Mouse (Mus musculus) MEL (cell line): ENCODE measurements around the gene Tmem17. TPM values are rescaled to one million over a fixed set of nuclear protein-coding genes. Genes with fewer than 3 reads are reported as not detected.

Source experiments
- DNase-seq: peaks from one replicate; pipeline ENCODE4 v3.0.0; 2011; ENCODE audit warnings: low read depth, low spot score
- H3K27ac ChIP-seq: 2 replicates; pipeline ENCODE4 v1.5.1; 2012; ENCODE audit warnings: low read depth, mild to moderate bottlenecking, control low read depth, low read length, moderate library complexity; ENCODE audit not compliant: control insufficient read depth
- H3K27me3 ChIP-seq, 2 experiments: fragments of 150-350 bp in 1 of 2; sonication (generic) in 1 of 2; 2 replicates each; pipeline ENCODE4 v1.6.1; 2012; ENCODE audit warnings: low read length in 2 of 2, mild to moderate bottlenecking in 2 of 2, improper control_type of control experiment in 1 of 2, moderate library complexity in 1 of 2; ENCODE audit not compliant: insufficient read depth in 2 of 2, control insufficient read depth in 1 of 2
- H3K36me3 ChIP-seq, 2 experiments: 2 replicates each; pipeline ENCODE4 v1.6.1; 2012 to 2014; ENCODE audit warnings: low read length in 2 of 2, improper control_type of control experiment in 1 of 2, inconsistent platforms in 1 of 2, mild to moderate bottlenecking in 1 of 2; ENCODE audit not compliant: insufficient read depth in 2 of 2, control insufficient read depth in 1 of 2
- H3K4me1 ChIP-seq, 2 experiments: fragments of 150-350 bp in 1 of 2; sonication (generic) in 1 of 2; 2 replicates each; pipeline ENCODE4 v1.6.1; 2012; ENCODE audit warnings: low read length in 2 of 2, improper control_type of control experiment in 1 of 2, mild to moderate bottlenecking in 1 of 2; ENCODE audit not compliant: insufficient read depth in 2 of 2, control insufficient read depth in 1 of 2
- H3K4me3 ChIP-seq, 2 experiments: fragments of 150-350 bp in 1 of 2; sonication (generic) in 1 of 2; 2 replicates each; pipeline ENCODE4 v1.5.1; 2012; ENCODE audit warnings: low read depth in 2 of 2, low read length in 2 of 2, mild to moderate bottlenecking in 2 of 2, moderate library complexity in 2 of 2, control low read depth in 1 of 2, improper control_type of control experiment in 1 of 2; ENCODE audit not compliant: control insufficient read depth in 1 of 2, insufficient read depth in 1 of 2
- H3K79me2 ChIP-seq: 2 replicates; pipeline ENCODE4 v1.6.1; 2012; ENCODE audit warnings: mild to moderate bottlenecking, low read length, moderate library complexity; ENCODE audit not compliant: control insufficient read depth, poor library complexity, insufficient read depth
- H3K9ac ChIP-seq: 2 replicates; pipeline ENCODE4 v1.6.1; 2012; ENCODE audit warnings: low read depth, mild to moderate bottlenecking, control low read depth, low read length, moderate library complexity; ENCODE audit not compliant: control insufficient read depth, poor library complexity, severe bottlenecking
- H3K9me3 ChIP-seq: fragments of 150-350 bp; sonication (generic); replicated peaks from 2 replicates; pipeline ENCODE4 v1.6.1; 2012; ENCODE audit warnings: mild to moderate bottlenecking, low read length, improper control_type of control experiment, moderate library complexity; ENCODE audit not compliant: insufficient read depth
- CHD1 ChIP-seq: IDR thresholded peaks from 2 replicates; pipeline ENCODE4 v1.6.1; 2012; ENCODE audit warnings: low read depth, mild to moderate bottlenecking, inconsistent platforms, low read length, improper control_type of control experiment
- CTCF ChIP-seq, 3 experiments: IDR thresholded peaks in 2 of 3; conservative IDR thresholded peaks in 1 of 3; 2 replicates each; pipeline ENCODE4 v1.5.1; 2011 to 2012; ENCODE audit warnings: low read length in 3 of 3, low read depth in 2 of 3, mild to moderate bottlenecking in 2 of 3, improper control_type of control experiment in 1 of 3, inconsistent platforms in 1 of 3, mixed read lengths in 1 of 3, moderate library complexity in 1 of 3; ENCODE audit not compliant: control insufficient read depth in 1 of 3, insufficient read depth in 1 of 3, poor library complexity in 1 of 3, severe bottlenecking in 1 of 3
- E2F4 ChIP-seq: IDR thresholded peaks from 2 replicates; pipeline ENCODE4 v1.6.1; 2011; ENCODE audit warnings: low read depth, low read length, improper control_type of control experiment, borderline replicate concordance
- ELF1 ChIP-seq: IDR thresholded peaks from 2 replicates; pipeline ENCODE4 v1.6.1; 2014; ENCODE audit warnings: low read depth, mild to moderate bottlenecking, inconsistent platforms, low read length, improper control_type of control experiment, moderate library complexity
- GATA1 ChIP-seq: IDR thresholded peaks from 2 replicates; pipeline ENCODE4 v1.6.1; 2011; ENCODE audit warnings: low read depth, low read length, improper control_type of control experiment
- HCFC1 ChIP-seq: IDR thresholded peaks from 2 replicates; pipeline ENCODE4 v1.6.1; 2012; ENCODE audit warnings: low read depth, mild to moderate bottlenecking, inconsistent platforms, low read length, improper control_type of control experiment, moderate library complexity
- JUND ChIP-seq: IDR thresholded peaks from 2 replicates; pipeline ENCODE4 v1.6.1; 2011; ENCODE audit warnings: low read depth, mild to moderate bottlenecking, improper control_type of control experiment, low read length
- KAT2A ChIP-seq: conservative IDR thresholded peaks from 2 replicates; pipeline ENCODE4 v1.6.1; 2012; ENCODE audit warnings: low read depth, low read length, improper control_type of control experiment, inconsistent platforms
- MAX ChIP-seq: IDR thresholded peaks from 2 replicates; pipeline ENCODE4 v1.6.1; 2011; ENCODE audit warnings: low read length, improper control_type of control experiment
- MEF2A ChIP-seq: IDR thresholded peaks from 2 replicates; pipeline ENCODE4 v1.6.1; 2014; ENCODE audit warnings: low read depth, mild to moderate bottlenecking, inconsistent platforms, low read length, improper control_type of control experiment; ENCODE audit not compliant: poor library complexity, insufficient replicate concordance, severe bottlenecking; ENCODE audit errors: extremely low read depth
- MYC ChIP-seq: IDR thresholded peaks from 2 replicates; pipeline ENCODE4 v1.6.1; 2011; ENCODE audit warnings: low read depth, mild to moderate bottlenecking, low read length, improper control_type of control experiment, moderate library complexity
- NRF1 ChIP-seq: IDR thresholded peaks from 2 replicates; pipeline ENCODE4 v1.6.1; 2014; ENCODE audit warnings: low read depth, mild to moderate bottlenecking, inconsistent platforms, low read length, improper control_type of control experiment, moderate library complexity; ENCODE audit not compliant: poor library complexity, insufficient read depth, severe bottlenecking
- POLR2AphosphoS5 ChIP-seq: IDR thresholded peaks from 2 replicates; pipeline ENCODE4 v1.6.1; 2012; ENCODE audit warnings: low read depth, borderline replicate concordance, mild to moderate bottlenecking, inconsistent platforms, low read length, moderate library complexity, mixed read lengths
- RAD21 ChIP-seq: IDR thresholded peaks from 2 replicates; pipeline ENCODE4 v1.6.1; 2011; ENCODE audit warnings: mild to moderate bottlenecking, low read depth, low read length, improper control_type of control experiment
- RCOR1 ChIP-seq: IDR thresholded peaks from 2 replicates; pipeline ENCODE4 v1.6.1; 2012; ENCODE audit warnings: low read depth, mild to moderate bottlenecking, inconsistent platforms, low read length, improper control_type of control experiment
- SIN3A ChIP-seq: IDR thresholded peaks from 2 replicates; pipeline ENCODE4 v1.6.1; 2012; ENCODE audit warnings: low read length, improper control_type of control experiment, inconsistent platforms
- TBP ChIP-seq: IDR thresholded peaks from 2 replicates; pipeline ENCODE4 v1.8.0; 2011; ENCODE audit warnings: low read depth, low read length, improper control_type of control experiment
- TCF12 ChIP-seq: IDR thresholded peaks from 2 replicates; pipeline ENCODE4 v1.6.1; 2014; ENCODE audit warnings: low read depth, mild to moderate bottlenecking, inconsistent platforms, low read length, improper control_type of control experiment, moderate library complexity
- UBTF ChIP-seq: IDR thresholded peaks from 2 replicates; pipeline ENCODE4 v1.6.1; 2012; ENCODE audit warnings: low read depth, mild to moderate bottlenecking, inconsistent platforms, low read length, improper control_type of control experiment, moderate library complexity, borderline replicate concordance; ENCODE audit not compliant: insufficient read depth
- USF1 ChIP-seq: IDR thresholded peaks from 2 replicates; pipeline ENCODE4 v1.6.1; 2014; ENCODE audit warnings: low read depth, mild to moderate bottlenecking, inconsistent platforms, low read length, improper control_type of control experiment, moderate library complexity
- USF2 ChIP-seq, 2 experiments: IDR thresholded peaks; 2 replicates each; pipeline ENCODE4 v1.6.1; 2011 to 2012; ENCODE audit warnings: improper control_type of control experiment in 2 of 2, low read length in 2 of 2, borderline replicate concordance in 1 of 2, inconsistent platforms in 1 of 2, low read depth in 1 of 2, mild to moderate bottlenecking in 1 of 2; ENCODE audit not compliant: insufficient read depth in 1 of 2
- ZKSCAN1 ChIP-seq: IDR thresholded peaks from 2 replicates; pipeline ENCODE4 v1.6.1; 2012; ENCODE audit warnings: low read depth, mild to moderate bottlenecking, inconsistent platforms, low read length, improper control_type of control experiment, moderate library complexity
- polyA plus RNA-seq, 2 experiments: library from polyadenylated mRNA; stranded (reverse) in 1 of 2; unstranded in 1 of 2; fragments of >175 nt in 1 of 2; fragments of >200 nt in 1 of 2; gene quantifications; 2 replicates each; pipeline versions ENCODE4 v1.2.1 to v1.2.4; 2012; ENCODE audit warnings: low replicate concordance in 2 of 2, low read depth in 1 of 2; ENCODE audit not compliant: insufficient read length in 2 of 2, insufficient read depth in 1 of 2, missing spikeins in 1 of 2
- total RNA-seq: library from RNA; depleted of rRNA; stranded (reverse); fragments of 300-350 nt; gene quantifications from 2 replicates; pipeline ENCODE4 v1.2.3, GENCODE M21; 2012

Gene Tmem17
- total and polyA plus RNA-seq, 3 experiments: not detected

DNA sequence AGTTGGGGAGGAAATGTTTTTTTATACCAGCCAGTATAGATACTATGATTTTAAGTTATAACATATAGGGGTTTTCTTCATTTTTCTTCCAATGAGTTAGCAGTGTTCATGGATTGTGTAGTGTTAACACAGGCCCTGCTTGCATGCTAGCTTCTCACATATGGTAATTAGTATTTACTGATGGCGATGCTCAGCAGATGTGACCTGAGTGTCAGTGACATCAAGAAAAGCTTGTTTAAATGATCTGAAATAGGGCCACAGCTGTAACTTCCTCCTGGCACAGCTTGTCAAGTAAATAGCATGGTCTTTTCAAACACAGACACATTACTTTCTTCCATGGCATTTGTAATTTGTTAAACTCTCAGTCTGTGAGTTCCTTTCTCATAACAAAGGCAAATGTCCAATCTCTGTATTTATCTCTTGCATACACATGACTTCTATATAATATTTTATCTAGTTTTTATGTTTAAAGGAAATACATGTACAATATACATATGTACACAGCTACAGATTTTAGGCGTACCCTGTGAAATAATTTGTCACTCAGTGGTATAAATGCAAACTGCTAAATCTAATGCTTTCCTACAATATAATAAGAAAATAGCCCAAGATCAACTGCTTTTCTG lies 18.1 kb upstream of the Tmem17 start:
- Histone ChIP-seq H3K79me2 (no peaks in the 10 kb centered on the region), H3K4me3 (no peak overlapping the region), H3K4me1 (no peaks in the 10 kb centered on the region), H3K36me3 (no peaks in the 10 kb centered on the region), H3K9me3 (no peaks in the 10 kb centered on the region), H3K9ac (no peak overlapping the region), H3K27me3 (no peaks in the 10 kb centered on the region), H3K27ac (no peak overlapping the region)
- TF ChIP-seq E2F4: no peak
- no peak for TF ChIP-seq NRF1
- no peak for TF ChIP-seq CTCF (IDR thresholded peaks at IDR 0.05 in 2 of 3, conservative IDR thresholded peaks at IDR 0.05 in 1 of 3; ENCODE audit: control insufficient read depth in 1 of 3, insufficient read depth in 1 of 3, low read depth in 2 of 3, low read length in 3 of 3, poor library complexity in 1 of 3, severe bottlenecking in 1 of 3)
- TF ChIP-seq RAD21: no peak
- no peak for TF ChIP-seq ZKSCAN1
- no peak for TF ChIP-seq ELF1
- TF ChIP-seq SIN3A: no peak
- no peak for TF ChIP-seq RCOR1
- no peak for TF ChIP-seq JUND
- no peak for TF ChIP-seq UBTF
- no peak for TF ChIP-seq MEF2A
- no peak for TF ChIP-seq HCFC1
- TF ChIP-seq TCF12: no peak
- TF ChIP-seq MAX: no peak
- TF ChIP-seq MYC: no peak
- TF ChIP-seq CHD1: no peak
- no peak for TF ChIP-seq USF1
- no peak for DNase-seq

DNA sequence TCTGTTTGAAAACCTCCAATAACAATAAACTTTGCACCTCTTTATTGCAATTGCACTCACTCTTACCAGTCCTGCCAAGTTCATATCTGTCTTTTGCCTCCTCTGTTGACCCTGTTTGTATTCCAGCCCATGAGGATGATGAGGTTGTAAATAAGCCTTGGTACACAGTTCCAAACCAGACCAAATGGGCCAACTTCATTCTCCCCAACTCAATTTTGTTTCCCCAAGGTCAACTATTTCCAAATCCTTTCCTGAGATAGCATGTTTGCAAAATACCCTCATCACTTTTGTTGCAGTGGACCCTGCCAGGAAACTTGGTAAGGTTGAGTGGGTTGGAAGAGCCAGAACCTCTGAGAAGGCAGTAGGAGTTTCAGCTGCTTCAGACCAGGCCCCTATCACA lies 16.9 kb upstream of the Tmem17 start:
- TF ChIP-seq JUND (no peak), GATA1 (no peak), TBP (no peak), POLR2AphosphoS5 (no peak), RCOR1 (no peak), USF2 (IDR thresholded peaks at IDR 0.05; ENCODE audit: borderline replicate concordance in 1 of 2, insufficient read depth in 1 of 2, low read depth in 1 of 2, low read length in 2 of 2) (no peak), KAT2A (no peak), RAD21 (no peak), MAX (no peak), MEF2A (no peak), UBTF (no peak)
- no peak for DNase-seq
- Histone ChIP-seq H3K4me3 (no peak overlapping the region), H3K4me1 (no peaks in the 10 kb centered on the region), H3K9me3 (no peaks in the 10 kb centered on the region), H3K9ac (no peak overlapping the region), H3K79me2 (no peaks in the 10 kb centered on the region), H3K36me3 (no peaks in the 10 kb centered on the region), H3K27ac (no peak overlapping the region), H3K27me3 (no peaks in the 10 kb centered on the region)
